Mouse (Mus musculus) stomach, postnatal 0 days (tissue): ENCODE data around the gene Disp2.

Experiments
- CTCF ChIP-seq: IDR thresholded peaks from 2 replicates; pipeline ENCODE4 v1.5.1; 2016; ENCODE audit warnings: antibody characterized with exemption, low read depth, mild to moderate bottlenecking, moderate library complexity
- EP300 ChIP-seq: optimal IDR thresholded peaks from 2 replicates; pipeline ENCODE3; 2016; ENCODE audit warnings: antibody characterized with exemption

- no peak for TF ChIP-seq CTCF
- no peak for TF ChIP-seq EP300
These were observed 49.5 kb upstream of the Disp2 start for GRCm38 (mm10) chr2:118729816-118730621.
